Mouse (Mus musculus) heart, adult 2 months (tissue): Measurements from ENCODE around the gene Hspb9. TPM values are rescaled to one million over a fixed set of nuclear protein-coding genes. Genes with fewer than 3 reads are reported as not detected.

ENCODE experiments used
- DNase-seq, 2 experiments: peaks; one replicate each; pipeline ENCODE4 v3.0.0; 2021
- H3K27ac ChIP-seq: fragments of 200-600 bp; 2 replicates; pipeline ENCODE4 v1.8.1; 2022
- H3K27me3 ChIP-seq: fragments of 200-500 bp; 2 replicates; pipeline ENCODE4 v1.6.1; 2012; ENCODE audit warnings: mild to moderate bottlenecking, low read length, inconsistent platforms, mixed read lengths; ENCODE audit not compliant: control insufficient read depth, insufficient read depth
- H3K36me3 ChIP-seq: fragments of 200-500 bp; 2 replicates; pipeline ENCODE4 v1.6.1; 2012; ENCODE audit warnings: low read length, inconsistent platforms; ENCODE audit not compliant: control insufficient read depth, insufficient read depth
- H3K4me1 ChIP-seq: fragments of 200-500 bp; 2 replicates; pipeline ENCODE4 v1.6.1; 2011; ENCODE audit warnings: low read length; ENCODE audit not compliant: control insufficient read depth, insufficient read depth
- H3K4me3 ChIP-seq: fragments of 200-600 bp; 2 replicates; pipeline ENCODE4 v1.8.1; 2022
- H3K79me2 ChIP-seq: fragments of 200-500 bp; replicated peaks from 2 replicates; pipeline ENCODE4 v1.6.1; 2012; ENCODE audit warnings: mild to moderate bottlenecking, inconsistent platforms, low read length, moderate library complexity, mixed read lengths; ENCODE audit not compliant: control insufficient read depth, insufficient read depth
- H3K9ac ChIP-seq: fragments of 200-500 bp; 2 replicates; pipeline ENCODE4 v1.6.1; 2012; ENCODE audit warnings: low read depth, mild to moderate bottlenecking, control low read depth, inconsistent platforms, low read length, mixed read lengths
- CTCF ChIP-seq: fragments of 200-600 bp; IDR thresholded peaks from 2 replicates; pipeline ENCODE4 v1.8.1; 2022; ENCODE audit warnings: antibody characterized with exemption, mild to moderate bottlenecking, moderate library complexity
- EP300 ChIP-seq: fragments of 200-500 bp; IDR thresholded peaks from 2 replicates; pipeline ENCODE4 v1.6.1; 2011; ENCODE audit warnings: low read depth, low read length, control low read depth; ENCODE audit not compliant: insufficient read depth
- POLR2A ChIP-seq: fragments of 200-500 bp; IDR thresholded peaks from 2 replicates; pipeline ENCODE4 v1.6.1; 2011; ENCODE audit warnings: mild to moderate bottlenecking, low read depth, low read length, control low read depth; ENCODE audit not compliant: insufficient read depth
- WGBS: fragments of 180-500 bp; shearing (Covaris S2); methylation state at CpG from one replicate; pipeline ENCODE4 v1.1.7; 2018; 5-methylcytosine and 5-hydroxymethylcytosine counted together
- intact Hi-C: fragments of 180-260 bp; cut with DNase I; formaldehyde crosslinking; loops from one replicate; pipeline ENCODE4 v1.15.1; 2025
- polyA plus RNA-seq: library from polyadenylated mRNA; depleted of rRNA; stranded (reverse); fragments of >200 nt; gene quantifications from 2 replicates; pipeline ENCODE4 v1.2.3, GENCODE M21; 2012
- total RNA-seq, 2 experiments: library from RNA; stranded (reverse); gene quantifications; 2 replicates each; pipeline ENCODE4 v1.2.3; 2021

Gene Hspb9
- total and polyA plus RNA-seq, 3 experiments = 0.62 TPM; not detected in 2

DNA sequence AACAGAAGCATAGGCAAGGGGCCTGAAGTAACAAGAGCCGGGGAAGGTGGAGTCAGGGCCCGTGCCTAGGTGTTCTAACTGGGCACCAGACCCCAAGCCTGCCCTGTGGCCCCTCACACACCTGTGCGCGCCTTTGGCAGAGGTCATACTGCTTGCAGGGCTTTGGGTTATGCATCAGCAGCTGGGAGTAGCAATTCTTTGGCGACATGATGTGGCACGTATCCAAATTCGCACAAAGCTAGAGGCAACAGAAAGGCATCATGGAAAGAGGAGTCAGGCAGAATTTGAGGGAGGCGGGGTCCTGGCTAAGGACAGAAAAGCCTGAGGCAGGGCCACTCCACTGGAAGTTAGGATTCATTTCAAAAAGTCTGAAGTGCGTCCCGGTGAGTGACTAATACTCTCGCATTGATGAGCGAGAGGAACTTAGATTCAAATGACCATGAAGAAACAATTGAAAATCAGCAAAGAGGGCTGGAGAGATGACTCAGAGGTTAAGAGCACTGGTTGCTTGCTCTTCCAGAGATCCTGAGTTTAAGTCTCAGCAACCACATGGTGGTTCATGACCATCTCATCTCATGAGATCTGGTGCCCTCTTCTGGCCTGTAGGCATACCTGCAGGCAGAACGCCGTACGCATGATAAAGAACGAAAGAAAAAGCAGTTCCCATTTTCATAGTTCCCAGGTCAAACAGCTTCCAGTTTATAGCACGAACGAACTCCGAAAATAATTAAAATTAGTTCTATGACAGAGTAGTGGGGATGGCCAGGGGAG lies 11.4 kb upstream of the Hspb9 start:
- Histone ChIP-seq H3K79me2 (no peaks in the 10 kb centered on the region), H3K27me3 (no peaks in the 10 kb centered on the region), H3K27ac (peak overlapping the region; percentile 48; the same call in 1 of the 2 replicates), H3K36me3 (no peaks in the 10 kb centered on the region), H3K4me3 (peak overlapping the region; percentile 22; the same call in 1 of the 2 replicates), H3K9ac (peak overlapping the region; percentile 56), H3K4me1 (peaks cover 8% of the 10 kb centered on the region)
- TF ChIP-seq CTCF (peak; percentile 99), EP300 (peak; percentile 89), POLR2A (0 out of 2 replicates have a peak, but pooled peaks have one; percentile 15)
- intact Hi-C loops = loop anchor here (2.0 kb wide), 2 partner anchors 75 to 131 kb away; no protein-coding TSS in a partner anchor
- 33% methylated on average over 19 of the region's 19 CpGs for WGBS
- peak; percentile 60 to 72 for DNase-seq

DNA sequence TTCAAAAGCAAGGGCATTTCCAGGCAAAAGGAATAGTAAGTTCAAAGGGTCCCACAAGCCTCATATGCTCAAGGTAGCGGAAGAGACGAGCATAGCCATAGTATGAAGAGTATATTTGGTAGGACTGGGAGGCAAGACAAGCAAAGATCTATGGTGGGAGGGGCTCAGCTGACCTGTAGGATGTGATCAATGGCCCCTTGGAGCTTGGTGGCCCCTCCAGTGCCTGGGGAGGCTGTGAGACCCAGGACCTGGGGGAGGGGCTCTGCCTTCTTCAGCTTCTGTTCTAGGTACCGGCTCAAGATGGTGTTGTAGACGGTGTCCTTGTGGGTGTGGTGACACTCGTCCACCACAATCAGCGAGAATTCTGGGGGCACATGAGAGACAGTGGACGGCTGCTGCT lies 10.7 kb upstream of the Hspb9 start:
- no peak for TF ChIP-seq EP300
- no peak for TF ChIP-seq CTCF
- no peak for TF ChIP-seq POLR2A
- Histone ChIP-seq H3K36me3 (no peaks in the 10 kb centered on the region), H3K4me1 (peaks cover 8% of the 10 kb centered on the region), H3K9ac (peak overlapping the region; percentile 56), H3K4me3 (peak overlapping the region; percentile 22; the same call in 1 of the 2 replicates), H3K27ac (peak overlapping the region; percentile 48; the same call in 1 of the 2 replicates), H3K79me2 (no peaks in the 10 kb centered on the region), H3K27me3 (no peaks in the 10 kb centered on the region)
- intact Hi-C loops = loop anchor here (2.0 kb wide), 2 partner anchors 76 to 132 kb away; no protein-coding TSS in a partner anchor
- 37% methylated on average over 7 of the region's 7 CpGs for WGBS
- DNase-seq = no peak

DNA sequence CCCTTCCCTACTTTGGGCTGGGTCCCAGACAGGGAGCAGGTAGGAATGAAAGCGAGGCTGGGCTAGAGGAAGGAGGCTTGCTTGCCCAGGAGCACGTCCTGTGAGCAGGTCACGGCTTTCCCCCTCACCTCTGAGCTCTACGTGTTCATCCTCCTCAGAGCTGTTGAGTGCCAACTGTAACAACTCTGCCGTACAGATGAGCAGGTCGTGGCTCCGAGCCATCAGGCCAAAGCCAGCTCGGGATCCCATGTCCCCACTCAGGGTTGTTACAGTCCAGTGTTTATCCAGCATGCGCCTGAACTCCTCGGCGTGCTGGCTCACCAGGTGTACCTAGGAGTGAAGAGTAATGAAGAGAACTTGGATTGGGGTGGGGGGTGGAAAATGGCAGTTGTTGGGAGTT lies 10.3 kb upstream of the Hspb9 start:
- intact Hi-C loops = loop anchor here (2.0 kb wide), 2 partner anchors 77 to 133 kb away; no protein-coding TSS in a partner anchor
- no peak overlapping the region for H3K27ac ChIP-seq
- no peak for TF ChIP-seq CTCF
- TF ChIP-seq POLR2A = no peak
- TF ChIP-seq EP300 = no peak
- H3K9ac ChIP-seq = peak overlapping the region; percentile 5; the same call in 1 of the 2 replicates
- no peaks in the 10 kb centered on the region for H3K36me3 ChIP-seq
- no peaks in the 10 kb centered on the region for H3K79me2 ChIP-seq
- H3K4me3 ChIP-seq = no peak overlapping the region; the same call in 1 of the 2 replicates
- H3K4me1 ChIP-seq = peaks cover 8% of the 10 kb centered on the region
- no peaks in the 10 kb centered on the region for H3K27me3 ChIP-seq
- WGBS = 44% methylated on average over 11 of the region's 11 CpGs
- DNase-seq = peak in 1 of 2 experiments; percentile 31

DNA sequence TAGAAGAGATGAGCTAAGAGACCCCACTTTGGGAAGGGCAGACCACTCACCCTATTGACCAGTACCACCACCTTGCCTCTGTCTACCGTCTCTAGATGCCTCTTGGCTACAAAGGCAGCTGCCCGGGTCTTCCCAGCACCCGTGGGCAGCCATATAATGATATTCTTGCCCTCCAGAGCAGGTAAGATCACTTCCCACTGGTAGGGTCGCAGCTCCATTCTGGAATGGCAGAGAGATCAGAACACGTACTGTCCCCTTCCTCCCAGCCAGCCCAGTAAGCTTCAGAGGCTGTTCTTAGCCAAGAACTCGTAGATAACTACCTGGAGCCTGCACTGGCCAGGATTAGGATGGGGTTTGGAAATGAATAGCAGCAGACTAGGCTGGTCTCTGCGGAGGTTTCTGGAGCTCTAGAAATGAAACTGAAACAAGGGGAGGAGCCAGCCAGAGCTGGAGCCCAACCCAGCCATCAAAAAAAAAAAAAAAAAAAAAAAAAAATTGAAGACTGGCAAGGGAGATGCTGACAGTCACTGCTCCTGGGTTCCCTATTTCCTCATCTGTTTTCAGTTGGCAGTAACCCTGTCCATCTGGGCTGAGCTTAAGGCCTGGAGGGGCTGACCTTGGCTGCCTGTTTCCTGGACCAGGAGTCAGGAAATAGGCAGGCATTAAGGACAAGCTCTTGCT lies 9.7 kb upstream of the Hspb9 start, which contains the start of gene Dhx58:
Dhx58 (minus strand) TSS at position 421 of the 681 bp plus-strand sequence.
- peak; percentile 47 to 50 for DNase-seq
- H3K4me3 ChIP-seq = peak within 1 kb of the TSS; percentile 22; the same call in 1 of the 2 replicates
- no peaks in the 10 kb centered on the region for H3K27me3 ChIP-seq
- 32% methylated on average over 7 of the region's 7 CpGs for WGBS
- H3K4me1 ChIP-seq = peaks cover 8% of the 10 kb centered on the region
- no peaks in the 10 kb centered on the region for H3K79me2 ChIP-seq
- peak within 1 kb of the TSS; percentile 58 for H3K27ac ChIP-seq
- no peaks in the 10 kb centered on the region for H3K36me3 ChIP-seq
- TF ChIP-seq POLR2A (peak; percentile 68), EP300 (no peak), CTCF (no peak)
- intact Hi-C loops = loop anchor here (2.0 kb wide), 2 partner anchors 77 to 133 kb away; no protein-coding TSS in a partner anchor
- H3K9ac ChIP-seq = peak within 1 kb of the TSS; percentile 54

DNA sequence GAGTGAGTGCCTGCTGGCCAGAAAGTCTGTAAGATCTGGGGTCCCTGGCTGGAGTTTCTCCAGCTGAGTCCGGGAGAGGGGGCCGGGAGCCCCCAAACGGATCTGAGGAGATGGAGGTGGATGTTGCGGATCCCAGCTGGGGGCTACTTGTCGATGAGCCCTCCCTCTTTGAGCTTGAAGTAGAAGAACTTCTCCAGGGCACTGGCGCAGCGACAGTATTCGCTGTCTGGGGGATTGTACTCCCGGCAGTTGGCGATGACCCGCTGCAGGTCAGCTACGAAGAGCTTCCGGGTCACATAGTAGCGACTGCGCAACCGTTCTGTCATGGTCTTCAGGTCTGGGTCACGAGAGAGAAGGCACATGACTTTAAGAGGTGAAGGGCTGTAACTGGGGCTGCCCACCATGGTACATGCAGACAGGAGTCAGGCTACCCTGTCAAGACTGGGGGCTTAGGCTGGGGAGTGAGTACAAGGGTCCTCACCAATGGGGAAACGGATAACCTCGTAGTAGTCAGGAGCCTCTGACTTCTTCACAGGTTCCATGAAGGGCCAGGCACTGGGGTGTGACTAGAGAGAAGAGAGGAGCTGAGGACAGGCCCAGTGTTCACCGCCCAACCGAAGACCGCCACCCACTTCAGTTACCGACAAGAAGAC lies 8.4 kb upstream of the Hspb9 start:
- Histone ChIP-seq H3K27me3 (no peaks in the 10 kb centered on the region), H3K36me3 (no peaks in the 10 kb centered on the region), H3K27ac (no peak overlapping the region), H3K4me1 (peaks cover 8% of the 10 kb centered on the region), H3K4me3 (no peak overlapping the region), H3K79me2 (no peaks in the 10 kb centered on the region), H3K9ac (no peak overlapping the region)
- DNase-seq = no peak
- 92% methylated on average over 23 of the region's 23 CpGs for WGBS
- TF ChIP-seq EP300 (no peak), POLR2A (no peak), CTCF (no peak)
- intact Hi-C loops = no loop called here
